Mouse (Mus musculus) kidney, adult 2 months (tissue): Measurements from ENCODE around the gene Lgals2.

ENCODE experiments used
- CTCF ChIP-seq: fragments of 200-500 bp; conservative IDR thresholded peaks from 2 replicates; pipeline ENCODE4 v1.5.1; 2011; ENCODE audit warnings: low read depth, mild to moderate bottlenecking, control low read depth, low read length, moderate library complexity, mixed read lengths; ENCODE audit not compliant: insufficient read depth, insufficient read length
- POLR2A ChIP-seq: fragments of 200-500 bp; IDR thresholded peaks from one replicate; pipeline ENCODE4 v1.6.1; 2011; ENCODE audit warnings: low read depth, low read length, control low read depth

DNA sequence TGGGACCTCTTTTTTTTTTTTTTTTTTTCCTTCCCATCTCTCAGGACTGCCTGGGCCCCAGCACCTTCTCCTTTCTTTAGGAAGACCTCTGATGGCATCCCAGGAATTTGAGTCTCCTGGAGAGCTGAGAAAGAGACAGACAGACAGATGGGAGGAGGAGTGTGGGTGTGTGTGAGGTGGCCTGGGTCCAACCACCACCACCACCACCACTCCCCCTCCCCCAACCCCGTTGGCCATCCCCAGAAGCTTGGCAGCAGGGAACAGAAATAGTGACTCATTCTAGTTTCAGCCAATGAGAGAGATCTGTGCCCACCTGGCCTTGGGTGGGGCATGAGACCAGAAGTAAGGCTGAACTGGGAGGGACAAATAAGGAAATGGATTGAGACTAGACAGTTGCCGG, 48.7 kb downstream of the Lgals2 start:
- TF ChIP-seq POLR2A (no peak), CTCF (no peak)
